Mouse (Mus musculus) spleen, postnatal 10 days (tissue): ENCODE results near the gene Hemk1.

Experiments
- DNase-seq, 2 experiments: peaks; one replicate each; pipeline ENCODE4 v3.0.0; 2021 to 2022; ENCODE audit warnings: low spot score in 2 of 2

Gene Hemk1

DNA sequence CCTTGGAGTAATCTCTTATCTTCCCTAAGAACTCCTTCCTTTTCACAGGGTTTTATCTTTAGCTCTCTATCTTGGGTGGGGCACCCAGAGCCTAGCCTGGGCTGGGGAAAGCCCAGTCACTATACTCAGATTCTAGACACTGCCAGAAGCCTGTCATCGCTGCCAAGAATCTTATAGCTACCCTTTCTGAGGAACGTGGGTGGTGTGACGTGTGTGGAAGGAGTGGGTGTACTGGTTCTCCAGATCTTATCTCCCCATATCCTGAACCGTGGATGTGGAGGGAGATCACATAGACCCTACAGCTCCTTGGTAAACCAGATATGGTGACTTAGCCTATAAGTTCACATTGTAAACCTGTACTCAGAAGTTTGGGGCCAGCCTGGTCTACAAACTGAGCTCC is 42.5 kb downstream of the Hemk1 start:
- DNase-seq = no peak

DNA sequence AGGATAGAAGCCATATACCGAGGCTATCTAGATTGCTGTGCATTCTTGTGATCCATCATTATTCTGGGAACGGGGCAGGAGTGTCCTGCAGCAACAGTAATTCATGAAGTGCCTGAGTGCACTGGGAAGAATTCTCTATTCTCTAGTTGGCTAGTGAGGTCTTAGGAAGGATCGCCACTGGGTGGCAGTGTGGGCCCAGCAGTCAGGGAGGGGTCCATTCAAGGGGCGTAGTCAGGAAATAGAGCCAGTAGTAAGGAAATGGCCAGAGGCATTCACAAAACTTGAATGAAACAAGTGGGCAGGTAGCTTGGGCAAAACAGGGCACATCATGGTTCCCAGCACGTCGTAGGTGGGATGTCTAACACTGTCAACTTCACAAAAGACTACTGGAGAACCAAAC is 43.9 kb downstream of the Hemk1 start:
- DNase-seq = peak; percentile 77 to 91

DNA sequence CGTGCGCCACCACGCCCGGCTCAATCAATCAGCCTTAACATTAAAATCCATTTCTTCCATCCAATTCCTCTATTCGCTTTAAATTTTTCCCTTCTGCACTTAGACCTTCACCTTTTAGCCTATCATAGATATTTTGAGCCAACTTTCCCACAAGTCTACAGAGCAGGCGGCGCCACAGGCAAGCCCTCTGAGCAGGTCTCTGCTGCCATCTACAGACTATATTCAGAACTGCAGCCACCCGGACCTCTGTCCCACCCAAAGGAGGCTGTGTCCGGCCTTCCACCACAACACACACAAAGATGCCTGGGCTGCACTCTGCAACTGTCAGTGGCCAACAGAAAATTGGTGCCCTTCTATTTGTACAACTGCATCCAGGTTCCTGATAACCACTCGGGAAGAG is 47.3 kb downstream of the Hemk1 start:
- DNase-seq = peak; percentile 85 to 88

DNA sequence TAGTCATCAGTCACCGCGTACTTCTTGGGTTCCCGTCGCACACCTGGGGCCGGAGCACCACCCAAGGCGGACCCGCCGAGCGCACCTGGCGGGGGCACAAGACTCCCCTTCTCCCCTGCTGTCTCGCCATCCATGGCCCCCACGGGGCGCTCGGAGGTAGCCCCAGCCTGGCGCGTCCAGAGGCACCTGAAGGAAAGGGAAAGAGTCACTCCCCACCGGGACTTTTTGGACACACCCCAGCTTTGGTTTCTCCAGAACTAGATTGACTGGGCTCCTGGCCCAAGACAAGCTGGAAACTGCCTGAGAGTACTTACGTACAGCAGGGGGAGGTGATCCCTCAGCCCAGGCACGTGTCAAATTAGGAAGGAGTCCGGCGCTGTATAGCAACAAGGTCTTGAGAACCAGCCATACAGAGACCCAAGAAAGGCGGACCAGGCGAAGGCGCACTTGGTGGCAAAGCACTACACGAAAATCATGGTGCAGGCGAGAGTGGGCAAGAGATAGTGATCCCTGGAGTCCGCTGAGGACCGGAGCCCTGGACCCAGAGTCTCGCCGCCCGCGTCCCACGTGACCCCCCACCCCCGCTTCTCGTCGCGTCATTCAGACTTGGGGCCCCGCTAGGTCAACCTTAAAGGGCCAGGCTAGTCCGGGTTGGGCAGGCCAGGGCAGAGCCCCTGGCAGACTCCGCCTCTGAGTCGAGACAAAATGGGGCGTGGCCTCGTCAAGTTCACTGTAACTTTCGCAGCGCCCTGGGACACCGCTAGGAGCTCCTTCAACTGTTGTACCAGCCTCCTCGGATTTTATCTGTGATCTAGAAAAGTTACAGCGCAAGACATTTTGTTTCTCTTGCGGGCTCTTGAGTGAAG is 48.7 kb downstream of the Hemk1 start, which contains the start of gene Mapkapk3:
Gene Mapkapk3, minus strand, starts transcription at position 667 of the 866 bp plus-strand sequence.
- DNase-seq = peak; percentile 73 to 92

DNA sequence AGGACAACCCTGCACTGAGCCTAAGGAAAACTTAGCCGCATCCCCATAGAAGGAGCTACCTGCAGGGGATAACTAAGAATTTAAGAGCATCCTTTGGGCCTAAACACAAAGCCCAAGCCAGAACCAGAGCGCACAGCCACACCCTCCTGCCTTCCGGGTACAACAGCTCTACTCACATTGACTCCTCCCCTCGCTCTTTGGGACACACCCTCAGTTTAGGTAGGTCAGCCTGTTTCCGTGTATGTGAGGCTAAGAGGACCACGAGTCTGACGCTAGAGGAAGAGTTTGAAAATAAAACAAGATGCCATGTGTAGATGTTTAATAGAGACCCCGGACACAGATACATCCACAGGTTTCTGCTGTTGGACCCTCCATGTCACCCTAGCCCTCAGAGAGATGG is 49.4 kb downstream of the Hemk1 start:
- DNase-seq = peak; percentile 17 to 72

DNA sequence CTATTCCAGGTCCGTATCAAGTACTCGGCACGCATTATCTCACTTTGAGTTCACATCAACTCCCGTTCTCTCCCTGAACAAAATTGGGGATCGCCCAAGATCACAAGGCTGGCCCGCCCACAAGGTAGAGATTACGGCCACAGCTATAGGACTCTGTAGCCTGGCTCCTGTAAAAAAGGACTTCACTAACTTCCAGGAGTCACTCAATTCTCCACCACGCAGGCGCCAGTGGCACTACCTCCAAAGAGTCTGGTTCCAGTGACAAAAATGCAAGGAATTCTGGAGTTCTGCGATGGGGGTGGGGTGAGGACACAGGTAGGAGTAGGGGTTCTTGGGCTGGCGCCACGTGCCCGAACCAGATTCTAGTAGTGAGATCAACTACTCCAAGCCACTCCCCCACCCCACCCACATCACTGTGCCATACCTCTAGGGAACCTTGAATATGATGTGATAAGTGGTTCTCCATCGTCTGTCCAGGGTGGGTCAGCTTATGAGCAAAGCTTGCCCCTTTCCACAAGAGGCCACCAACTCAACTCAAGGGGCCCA is 50.0 kb downstream of the Hemk1 start:
- DNase-seq = no peak

DNA sequence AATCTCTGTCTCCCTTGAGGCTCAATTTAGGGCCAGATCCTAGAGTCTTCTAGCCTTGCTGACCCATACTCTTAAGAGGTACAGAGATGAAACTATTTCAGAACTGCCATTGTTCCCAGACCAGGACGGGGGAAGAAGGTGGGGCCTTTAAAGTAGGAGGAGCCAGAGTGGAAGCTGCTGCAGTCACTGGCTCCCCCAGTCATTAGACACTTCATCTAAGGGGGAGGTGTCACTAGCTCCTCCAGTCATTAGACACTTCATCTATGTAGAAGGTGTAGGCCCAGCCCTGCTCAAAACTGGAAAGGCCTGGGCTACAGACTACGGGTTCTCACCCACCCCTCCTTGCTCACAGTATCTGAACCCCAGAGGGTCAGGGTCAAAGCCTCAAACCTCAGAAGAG is 50.9 kb downstream of the Hemk1 start:
- DNase-seq = no peak

DNA sequence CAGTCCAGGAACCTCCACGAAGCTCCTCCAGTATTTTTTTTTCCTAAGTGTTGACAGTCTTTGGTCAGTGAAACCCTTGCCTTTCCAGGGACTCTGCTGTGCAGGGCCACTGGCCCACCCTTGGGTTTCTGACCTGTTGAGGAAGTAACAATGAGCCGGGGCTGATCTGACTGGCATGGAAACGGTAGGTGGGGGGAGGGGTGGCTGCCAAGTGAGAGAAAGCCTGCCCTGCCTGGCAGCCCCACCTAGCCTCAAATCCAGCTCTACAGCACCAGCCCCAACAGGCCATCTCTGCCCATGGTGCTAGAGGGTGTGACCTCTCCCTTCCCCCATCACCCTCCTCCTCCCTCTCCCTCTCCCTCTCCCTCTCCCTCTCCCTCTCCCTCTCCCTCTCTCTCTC is 53.1 kb downstream of the Hemk1 start:
- DNase-seq = peak in 1 of 2 experiments; percentile 66

DNA sequence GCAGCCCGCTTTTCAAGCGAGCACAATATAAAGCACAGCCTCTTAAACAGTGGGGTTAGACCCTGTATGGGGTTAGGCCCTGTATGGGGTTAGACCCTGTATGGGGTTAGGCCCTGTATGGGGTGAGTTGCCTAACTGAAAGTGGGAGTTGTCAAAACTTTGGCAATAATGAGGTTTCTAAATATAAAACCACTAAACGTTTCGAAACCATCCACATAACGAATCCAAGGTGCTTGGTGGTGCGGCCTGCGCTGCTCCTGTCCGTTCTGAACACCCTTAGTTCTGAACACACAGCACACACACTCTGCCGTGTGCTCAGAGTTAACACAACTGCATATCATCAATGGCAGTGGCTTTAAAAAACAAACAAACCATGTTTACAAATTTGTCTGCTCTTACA is 55.2 kb downstream of the Hemk1 start:
- DNase-seq = no peak

DNA sequence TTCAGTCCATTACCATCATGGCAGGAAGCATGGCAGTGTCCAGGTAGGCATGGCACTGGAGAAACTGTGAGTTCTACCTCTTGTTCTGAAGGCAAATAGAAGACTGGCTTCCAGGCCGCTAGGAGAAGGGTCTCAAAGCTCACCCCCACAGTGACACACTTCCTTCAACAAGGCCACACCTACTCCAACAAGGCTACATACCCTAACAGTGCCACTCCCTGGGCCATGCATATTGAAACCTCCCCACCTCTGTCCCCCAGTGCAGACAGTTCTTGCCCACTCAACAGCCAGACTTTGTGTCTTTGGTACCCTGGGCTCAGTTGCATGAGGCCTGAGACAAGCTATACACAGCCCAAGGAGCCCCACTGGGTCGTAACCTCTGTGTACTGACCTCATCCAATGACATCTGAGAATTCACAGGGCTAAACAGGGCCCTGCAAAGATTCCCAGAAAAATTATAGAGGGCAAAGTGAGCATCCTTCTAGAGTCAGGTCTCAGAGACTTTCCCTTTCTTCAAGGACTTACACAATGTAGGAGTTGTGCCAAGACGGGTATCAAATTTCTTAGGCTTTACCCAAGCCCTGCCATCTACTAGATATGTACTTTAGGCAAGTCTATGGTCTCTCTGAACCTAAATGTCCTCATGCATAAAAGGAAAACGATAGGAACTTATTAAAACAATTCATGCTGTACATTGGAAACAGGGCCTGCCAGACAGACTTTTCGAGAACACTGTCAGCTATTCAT is 56.7 kb downstream of the Hemk1 start:
- no peak for DNase-seq

DNA sequence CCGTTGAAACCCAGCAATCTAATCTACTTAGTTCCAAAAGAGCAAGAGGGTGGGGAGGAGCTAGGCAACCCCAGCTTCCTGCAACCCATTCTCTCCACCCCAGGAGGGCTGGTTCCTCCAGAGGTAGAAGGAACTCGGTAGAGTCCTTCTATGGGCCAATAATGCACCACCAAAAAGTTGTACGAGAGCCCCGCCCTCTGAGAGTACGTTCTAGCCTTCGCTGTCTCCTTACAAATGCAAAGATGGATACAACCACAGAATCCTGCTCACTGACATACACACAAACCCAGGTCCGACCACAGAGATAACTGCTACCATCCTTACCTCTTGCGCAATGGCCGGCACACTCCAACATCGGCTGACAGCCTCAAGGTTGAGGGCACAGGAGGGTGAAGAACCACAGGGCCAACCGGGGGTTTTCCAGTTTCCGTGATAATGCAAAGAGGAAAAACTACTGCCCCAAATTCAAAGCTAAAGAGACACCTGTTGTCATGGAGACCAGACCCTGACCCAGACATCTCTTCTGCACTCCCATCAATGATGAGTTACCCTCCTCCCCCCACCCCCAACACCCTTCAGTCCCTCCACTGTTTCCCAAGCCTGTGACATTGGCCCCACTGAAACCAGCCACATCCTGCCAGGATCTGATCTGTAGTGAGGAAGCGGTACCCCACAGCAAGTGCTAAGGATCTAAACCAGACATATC is 57.7 kb downstream of the Hemk1 start:
- no peak for DNase-seq

DNA sequence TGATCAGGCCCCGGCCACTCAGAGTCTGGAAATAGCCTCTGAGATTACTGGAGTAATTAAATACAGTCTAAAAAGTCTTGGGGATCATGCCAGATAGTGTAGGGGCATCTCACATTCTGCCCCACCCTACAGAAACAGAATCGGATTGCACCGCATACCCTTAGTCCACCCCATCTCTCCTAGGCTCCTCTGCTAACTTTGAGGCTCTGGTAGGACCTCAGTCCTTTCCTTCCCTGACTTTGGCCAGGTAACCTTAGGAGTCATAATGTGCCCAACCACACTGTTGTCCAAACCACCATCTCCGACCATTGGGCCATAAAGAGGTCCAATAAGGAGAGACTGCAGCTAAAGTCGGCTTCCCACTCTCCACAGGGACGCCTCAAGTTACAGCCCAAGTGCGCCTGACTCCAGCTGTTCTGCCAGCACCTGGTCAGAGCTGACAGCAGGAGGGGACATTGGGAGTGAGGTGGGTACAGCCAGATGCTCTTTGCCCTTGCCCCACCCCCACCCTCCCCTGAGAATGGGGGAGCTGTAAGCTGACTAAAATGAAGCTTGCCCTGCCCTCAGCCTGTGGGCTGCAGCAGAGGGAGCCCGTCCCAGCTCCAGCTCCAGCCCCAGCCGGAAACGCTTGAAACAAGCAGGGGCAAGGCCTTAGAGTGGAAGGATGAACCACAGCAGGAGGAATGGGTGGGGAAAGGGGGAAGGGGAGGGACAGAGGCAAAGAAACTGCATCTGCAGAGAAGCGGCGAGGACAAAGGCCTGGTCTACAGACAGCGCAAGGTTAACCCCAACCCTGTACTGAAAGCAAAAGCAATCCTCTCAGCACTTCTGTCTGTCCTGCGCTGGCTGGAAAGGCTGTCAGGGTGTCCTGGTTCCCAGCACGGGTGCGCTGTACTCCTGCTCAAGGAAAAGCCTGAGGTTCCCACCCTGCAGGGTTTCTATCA is 58.5 kb downstream of the Hemk1 start:
- DNase-seq = no peak

DNA sequence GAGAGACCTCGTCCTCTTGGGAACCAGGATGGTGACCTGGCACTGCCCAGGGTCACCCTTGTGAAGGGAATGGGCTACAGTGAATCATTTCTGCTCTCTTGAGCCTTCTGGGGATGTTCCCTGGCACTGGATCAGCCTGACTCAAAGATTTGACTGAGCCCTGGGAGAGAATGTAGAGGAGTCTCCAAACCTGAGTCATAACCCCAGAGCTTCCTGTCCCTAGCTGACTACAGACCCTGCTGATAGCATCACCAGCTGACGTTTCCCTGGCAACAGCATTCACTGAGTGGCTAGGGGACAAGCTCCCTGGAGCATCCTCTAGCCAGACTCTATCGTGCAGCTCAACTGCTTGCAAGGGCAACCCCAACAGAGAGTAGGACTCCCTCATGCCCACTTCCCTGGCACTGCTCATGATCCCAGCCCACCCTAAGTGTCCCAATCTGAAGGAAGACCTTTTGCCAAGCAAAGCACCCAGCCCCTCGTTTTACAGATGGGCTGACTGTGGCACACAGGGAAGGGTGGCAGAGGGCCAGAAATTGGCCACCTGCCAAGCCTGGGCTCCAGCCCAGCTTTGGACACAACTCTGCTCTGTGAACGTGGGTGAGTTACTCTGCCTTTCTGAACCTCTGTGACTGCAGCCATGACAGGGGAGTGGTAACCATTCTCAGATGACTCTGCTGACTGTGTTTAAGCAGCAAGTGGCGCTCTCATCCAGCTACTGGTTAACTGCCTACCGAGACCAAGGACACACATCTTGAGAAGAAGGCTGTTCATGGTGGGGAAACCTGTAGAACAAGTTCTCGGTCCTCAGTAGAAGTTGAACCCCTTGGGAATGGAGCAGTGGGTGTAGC is 59.4 kb downstream of the Hemk1 start:
- DNase-seq = no peak

DNA sequence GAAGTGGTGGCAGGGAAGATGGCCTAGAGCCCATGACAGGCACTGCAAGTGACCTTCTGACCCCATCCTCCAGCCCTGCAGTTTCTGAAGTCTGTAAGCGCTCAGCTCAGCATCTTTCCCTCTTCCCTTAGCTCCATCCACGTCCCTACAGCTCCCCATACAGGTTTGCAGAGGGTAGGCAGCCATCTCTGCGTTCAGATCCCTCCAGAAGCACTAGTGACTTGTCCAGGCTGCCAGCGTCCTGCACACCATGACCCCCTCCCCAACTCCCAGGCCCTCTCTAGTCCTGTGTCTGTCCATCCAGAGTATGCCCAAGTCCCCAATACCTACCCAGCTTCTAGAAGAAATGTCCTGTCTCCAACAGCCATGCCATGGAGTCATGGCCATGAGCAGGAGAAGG is 60.0 kb downstream of the Hemk1 start:
- no peak for DNase-seq

DNA sequence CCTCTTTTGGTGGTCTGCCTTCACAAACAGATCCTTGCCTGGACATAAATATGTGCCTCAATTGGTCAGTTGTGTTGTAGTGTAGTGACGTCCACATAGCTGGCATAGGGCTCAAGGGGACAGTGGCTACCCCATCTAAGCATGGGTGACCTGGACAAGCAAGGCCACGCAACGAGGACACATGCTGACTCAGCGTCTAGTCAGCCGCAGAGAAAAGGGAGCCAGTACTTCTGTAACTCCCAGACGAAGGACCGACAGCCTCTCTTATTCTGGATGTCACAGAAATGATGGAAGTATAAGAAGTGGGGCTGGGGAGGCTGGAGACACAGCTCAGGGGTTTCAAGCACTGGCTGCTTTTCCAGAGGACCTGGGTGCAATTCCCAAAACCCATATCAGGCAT is 60.5 kb downstream of the Hemk1 start:
- no peak for DNase-seq
